Comparison of ENCODE assay signal across 15 mouse cellular contexts in genomic region chr5:126606756-126607155, GRCm38 (mm10).
DNase-seq lines count a peak whose midpoint lies in the region.
"Had no signal": no experiment of that assay in that cellular context is flagged by ENCODE, and none has a peak within 500 bp of the region (broad histone marks: within the 10 kb centered on the region; RNA-seq: fewer than 3 reads in every experiment).

No protein-coding gene starts in this region.

- peak; percentile 50 to 60 for DNase-seq in cerebellum, postnatal 10 days
- DNase-seq in cerebellum, adult 9-11 months: no peak
- peak; percentile 3 for DNase-seq in cerebellum, postnatal 25 days
- no peak for DNase-seq in cerebellum, adult 11 months
- peak; percentile 6 to 52 for DNase-seq in layer of hippocampus, postnatal 14 days (ENCODE audit: low spot score in 2 of 2)
- DNase-seq in layer of hippocampus, adult 8-10 months (ENCODE audit: low spot score in 2 of 2): no peak
- DNase-seq in brain, embryonic 18.5 days (ENCODE audit: low read depth, low spot score): peak; percentile 34
- DNase-seq: adrenal gland, adult 8-10 months; adrenal gland, postnatal 14 days; adrenal gland, postnatal 36 days; B cell, adult 2 months; cerebellum, adult 11-12 months; cerebellum, adult 2 months; cerebellum, postnatal 36 days; embryo, embryonic 11 days had no signal

Comparison
In these comparisons a context has a peak if more than half of its experiments do, and no peak if none do; other contexts are left out.
1. DNase-seq: peak in cerebellum, postnatal 10 days (2 of 2), cerebellum, postnatal 25 days (2 of 2), layer of hippocampus, postnatal 14 days (2 of 2) and brain, embryonic 18.5 days (single experiment); none in cerebellum, adult 9-11 months (single experiment), cerebellum, adult 11 months (single experiment) and layer of hippocampus, adult 8-10 months (0 of 2).